ENCODE assay signal across 10 mouse cellular contexts in the genomic region with DNA sequence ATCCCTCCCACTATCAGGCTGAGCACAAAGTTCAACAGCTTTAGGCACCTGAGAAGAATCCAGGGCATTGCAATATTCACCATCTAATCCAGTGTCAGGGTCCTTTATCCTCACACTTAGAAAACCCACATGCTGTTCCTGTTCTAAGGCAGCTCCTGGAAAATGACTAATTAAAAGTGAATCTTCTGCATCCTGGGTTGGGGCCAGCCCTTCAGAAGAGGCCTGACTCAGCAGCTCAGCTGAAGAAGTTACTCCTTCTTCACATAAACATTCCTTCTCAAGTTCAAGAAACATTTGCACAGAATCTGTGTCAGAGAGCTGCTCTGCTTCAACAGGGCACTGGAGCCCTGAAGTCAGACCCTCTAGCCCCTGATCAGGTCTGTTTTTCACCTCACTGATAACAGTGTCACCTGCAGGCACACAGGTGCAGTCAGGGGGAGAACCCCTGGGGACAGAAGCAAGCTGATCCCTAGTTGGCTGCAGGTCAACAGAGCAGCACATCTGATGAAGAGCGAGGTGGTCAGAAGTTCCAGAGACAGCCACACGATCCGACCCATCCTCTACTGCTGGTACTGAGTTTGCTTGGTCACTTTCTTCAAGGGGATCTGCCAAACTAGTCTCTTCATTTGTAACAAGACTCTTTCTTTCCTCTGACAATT.
DNase-seq lines count a peak whose midpoint lies in the region; ATAC-seq and TF ChIP-seq lines count a peak whose summit lies in the region.
"Had no signal": no experiment of that assay in that cellular context is flagged by ENCODE, and none has a peak within 500 bp of the region (broad histone marks: within the 10 kb centered on the region; RNA-seq: fewer than 3 reads in every experiment).

No protein-coding gene starts in this region.

- H3K4me2 ChIP-seq in heart, embryonic 15.5 days = peak overlapping the region; percentile 88
- peak overlapping the region; percentile 27; the same call in 1 of the 2 replicates for H3K4me2 ChIP-seq in limb, embryonic 15.5 days

- H3K4me1 ChIP-seq in heart, embryonic 15.5 days (replicated peaks) = peaks cover 80% of the 10 kb centered on the region
- H3K4me1 ChIP-seq in megakaryocyte, embryonic 14.5 days = peaks cover 82% of the 10 kb centered on the region
- peaks cover 23% of the 10 kb centered on the region for H3K4me1 ChIP-seq in cortical plate, adult 2 months (ENCODE audit: control insufficient read depth, insufficient read depth, low read length)
- H3K4me1 ChIP-seq in limb, embryonic 15.5 days = peaks cover 77% of the 10 kb centered on the region

- 59% methylated on average over 3 of the region's 3 CpGs for WGBS in heart, embryonic 15.5 days
- 83% methylated on average over 3 of the region's 3 CpGs for whole genome bisulfite sequencing in limb, embryonic 15.5 days

- H3K27ac ChIP-seq in heart, embryonic 15.5 days = peak overlapping the region; percentile 94
- H3K27ac ChIP-seq in cortical plate, adult 2 months (ENCODE audit: insufficient read depth, low read length) = peak overlapping the region; percentile 89
- no peak overlapping the region for H3K27ac ChIP-seq in limb, embryonic 15.5 days
- H3K27ac ChIP-seq: macrophage had no signal

- intact Hi-C loops in heart, postnatal 36 days (cut with DNase I) = no loop called here

- H3K4me3 ChIP-seq in heart, embryonic 15.5 days = peak overlapping the region; percentile 78
- H3K4me3 ChIP-seq in megakaryocyte, embryonic 14.5 days (replicated peaks) = peak overlapping the region; percentile 82
- H3K4me3 ChIP-seq in cortical plate, adult 2 months (ENCODE audit: insufficient read depth, low read length) = no peak overlapping the region
- H3K4me3 ChIP-seq in limb, embryonic 15.5 days = no peak overlapping the region

- 0 out of 2 replicates have a peak, but pooled peaks cover 3% of the 10 kb centered on the region for H3K36me3 ChIP-seq in heart, embryonic 15.5 days
- H3K36me3 ChIP-seq in megakaryocyte, embryonic 14.5 days (replicated peaks; ENCODE audit: low read length) = peaks cover 50% of the 10 kb centered on the region
- H3K36me3 ChIP-seq in limb, embryonic 15.5 days = peaks cover 16% of the 10 kb centered on the region; the same call in 1 of the 2 replicates

- H3K9ac ChIP-seq in heart, embryonic 15.5 days = peak overlapping the region; percentile 14; the same call in 1 of the 2 replicates
- no peak overlapping the region for H3K9ac ChIP-seq in limb, embryonic 15.5 days

- TF ChIP-seq CTCF in cortical plate, adult 2 months (IDR thresholded peaks at IDR 0.05; ENCODE audit: extremely low read depth, insufficient read depth, low read length) = no peak

- H3K27me3 ChIP-seq in heart, embryonic 15.5 days = no peaks in the 10 kb centered on the region
- no peaks in the 10 kb centered on the region for H3K27me3 ChIP-seq in megakaryocyte, embryonic 14.5 days (replicated peaks)
- no peaks in the 10 kb centered on the region for H3K27me3 ChIP-seq in limb, embryonic 15.5 days

- TF ChIP-seq POLR2A in cortical plate, adult 2 months (IDR thresholded peaks at IDR 0.05; ENCODE audit: extremely low read depth, insufficient read depth, low read length) = no peak

- DNase-seq in heart, postnatal 36 days = no peak
- DNase-seq in cerebellum, postnatal 10 days = no peak

- ATAC-seq in heart, embryonic 15.5 days (replicated peaks; ENCODE audit: insufficient number of reproducible peaks, insufficient read depth, low FRiP score, low read depth) = no peak
- no peak for ATAC-seq in megakaryocyte, adult 5-6 weeks (ENCODE audit: poor library complexity, severe bottlenecking)
- ATAC-seq in limb, embryonic 15.5 days (ENCODE audit: insufficient number of reproducible peaks, low FRiP score, low TSS enrichment, low read depth) = no peak
- no peak for ATAC-seq in erythroblast, adult 5-6 weeks (replicated peaks; ENCODE audit: low FRiP score, poor library complexity, severe bottlenecking)

- H3K9me3 ChIP-seq in heart, embryonic 15.5 days (replicated peaks) = no peaks in the 10 kb centered on the region
- H3K9me3 ChIP-seq in megakaryocyte, embryonic 14.5 days = no peaks in the 10 kb centered on the region
- H3K9me3 ChIP-seq in limb, embryonic 15.5 days = no peaks in the 10 kb centered on the region
- H3K9me3 ChIP-seq: G1E had no signal

Comparison
In these comparisons a context has a peak if more than half of its experiments do, and no peak if none do; other contexts are left out.
1. H3K4me3 ChIP-seq: peak in heart, embryonic 15.5 days (single experiment) and megakaryocyte, embryonic 14.5 days (single experiment); none in cortical plate, adult 2 months (single experiment) and limb, embryonic 15.5 days (single experiment).